Mouse (Mus musculus): ENCODE measurements around the gene Lrwd1. TPM values are rescaled to one million over a fixed set of nuclear protein-coding genes. Genes with fewer than 3 reads are reported as not detected.
"Not testable (repeated sequence)": the region's sequence is repeated elsewhere in the genome, so short reads cannot be mapped to it uniquely, and the experiment has no call there.

The Lrwd1 gene
- polyA plus RNA-seq (2012; rRNA removed) = 19.4 and 22.3 TPM in 2 replicates

DNA sequence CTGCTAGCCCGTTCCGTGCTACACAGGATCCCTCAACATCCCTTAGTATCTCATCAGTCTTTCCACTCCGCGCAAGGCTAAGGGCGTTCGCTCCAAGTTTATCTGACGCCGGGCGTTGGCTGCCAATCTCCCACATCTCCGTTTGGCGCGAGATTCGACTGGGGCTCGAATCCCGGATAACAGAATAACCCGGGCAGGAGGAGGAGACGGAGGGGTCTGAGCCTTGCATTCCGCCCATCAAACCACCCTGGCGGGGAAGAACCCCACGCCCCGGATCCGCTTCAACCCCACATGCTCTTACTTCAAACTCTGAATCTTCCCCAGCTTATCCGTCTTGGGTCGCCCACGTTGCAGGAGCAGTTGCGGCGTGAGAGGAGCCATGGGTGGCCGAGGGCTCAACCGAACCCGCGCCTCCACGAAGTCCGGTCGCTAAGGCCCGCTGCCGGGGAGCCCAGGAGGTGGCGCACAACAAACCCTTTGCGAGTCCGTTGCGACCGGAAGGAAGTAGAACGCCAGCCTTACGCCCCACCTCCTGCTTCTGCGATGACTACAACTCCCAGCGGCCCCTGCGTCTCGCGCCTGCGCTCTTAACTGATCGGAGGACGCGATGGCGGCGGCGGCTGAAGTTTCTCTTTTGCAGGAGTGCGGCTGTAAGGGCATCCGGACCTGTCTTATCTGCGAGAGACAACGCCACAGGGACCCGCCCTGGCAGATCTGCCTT lies at the start of gene Lrwd1, which contains the start of gene Alkbh4:
Gene Lrwd1 (minus strand): TSS at position 504 of the 721 bp plus-strand sequence.
Gene Alkbh4 (plus strand): TSS at position 576 of the 721 bp plus-strand sequence.
- peak; percentile 50 for DNase-seq (ENCODE audit: low read depth)

DNA sequence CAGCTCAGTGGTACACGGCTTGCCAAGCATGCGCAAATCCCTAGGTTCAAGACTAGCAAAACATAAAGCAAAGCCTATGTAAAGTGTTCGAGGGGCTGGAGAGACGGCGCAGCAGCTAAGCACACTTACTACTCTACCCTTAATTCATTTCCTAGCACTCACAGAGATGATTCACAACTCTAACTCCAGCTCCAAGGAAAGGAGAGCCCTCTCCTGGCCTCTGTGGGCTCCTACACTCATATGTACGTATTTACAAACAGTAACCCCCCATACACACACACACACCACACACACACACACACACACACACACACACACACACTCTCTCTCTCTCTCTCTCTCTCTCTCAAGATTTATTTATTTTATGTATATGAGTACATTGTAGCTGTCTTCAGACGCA lies 47.9 kb upstream of the Lrwd1 start:
- no peak for DNase-seq (ENCODE audit: low read depth)

DNA sequence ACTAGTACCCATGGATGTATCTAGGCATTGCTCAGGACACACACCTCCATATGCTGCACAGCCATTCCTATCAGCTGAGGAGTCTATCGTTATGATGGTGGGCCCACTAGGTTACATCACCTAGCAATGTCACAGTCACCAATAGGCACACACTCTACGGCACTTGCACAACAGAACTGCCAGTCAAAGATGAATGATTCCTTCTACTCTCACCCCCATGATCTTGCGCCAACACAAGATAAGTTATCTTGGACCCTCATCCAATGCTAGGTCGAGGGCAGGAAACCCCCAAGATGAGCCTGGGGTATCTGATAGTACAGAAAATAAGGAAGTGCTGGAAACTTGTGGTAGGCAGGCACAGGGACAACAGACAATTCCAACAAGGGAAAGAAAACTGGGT lies 47.0 kb upstream of the Lrwd1 start:
- no peak for DNase-seq (ENCODE audit: low read depth)

DNA sequence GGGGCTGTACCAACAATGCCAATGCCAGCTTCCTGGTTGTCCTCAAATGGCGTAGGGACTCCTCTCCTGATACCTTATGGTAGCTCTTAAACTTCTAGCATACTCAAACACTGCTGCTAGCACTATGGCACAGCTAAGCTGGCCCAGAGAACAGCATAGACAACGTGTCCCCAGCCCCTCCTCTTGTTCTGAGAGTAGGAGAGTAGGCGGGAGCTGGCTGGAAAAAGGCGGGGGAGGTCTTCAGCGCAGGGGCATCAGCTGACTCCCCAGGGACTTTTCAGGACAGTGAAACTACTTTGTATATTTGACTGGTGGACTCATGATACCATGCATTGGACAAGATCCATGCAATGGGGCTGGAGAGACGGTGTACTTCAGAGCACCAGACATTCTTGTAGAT lies 46.2 kb upstream of the Lrwd1 start:
- no peak for DNase-seq (ENCODE audit: low read depth)

DNA sequence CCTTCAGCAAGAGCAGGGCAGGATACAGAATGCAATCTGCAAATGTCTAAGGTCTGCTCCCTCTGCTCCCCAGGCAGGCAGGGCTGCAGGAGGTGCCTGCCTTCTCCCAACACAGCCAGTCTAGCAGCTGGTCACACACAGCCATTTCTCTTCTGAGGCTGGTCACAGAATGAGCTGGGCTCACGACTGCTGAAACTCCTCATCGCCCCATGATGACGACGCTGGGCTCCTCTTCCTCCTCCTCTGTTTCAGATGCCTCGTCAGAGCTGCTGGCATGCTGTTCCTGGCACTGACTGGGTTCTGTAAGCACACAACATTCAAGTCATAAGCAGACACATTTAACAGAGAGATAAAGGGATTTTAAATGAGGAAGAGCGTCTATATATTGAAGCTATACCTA lies 45.3 kb upstream of the Lrwd1 start:
- no peak for DNase-seq (ENCODE audit: low read depth)

DNA sequence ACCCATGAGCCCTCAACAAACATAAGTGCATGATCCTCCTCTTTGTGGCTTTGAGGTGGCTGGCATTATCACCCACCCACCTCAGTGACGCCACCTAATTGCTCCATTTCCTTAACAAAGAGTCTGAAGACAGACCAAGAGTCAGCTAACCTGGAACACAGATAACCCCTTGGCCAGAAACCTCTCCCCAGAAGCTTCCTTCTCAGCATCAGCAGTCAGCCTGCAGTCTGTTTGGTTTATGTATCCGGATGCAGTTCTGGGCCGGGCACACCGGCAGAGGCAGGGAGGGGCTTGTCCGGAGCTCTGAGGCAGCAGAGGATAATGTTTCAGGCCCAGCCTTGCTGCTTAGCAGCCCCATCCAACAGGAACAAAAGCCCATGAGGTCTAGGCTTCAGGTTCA lies 43.7 kb upstream of the Lrwd1 start:
- DNase-seq (ENCODE audit: low read depth) = no peak

DNA sequence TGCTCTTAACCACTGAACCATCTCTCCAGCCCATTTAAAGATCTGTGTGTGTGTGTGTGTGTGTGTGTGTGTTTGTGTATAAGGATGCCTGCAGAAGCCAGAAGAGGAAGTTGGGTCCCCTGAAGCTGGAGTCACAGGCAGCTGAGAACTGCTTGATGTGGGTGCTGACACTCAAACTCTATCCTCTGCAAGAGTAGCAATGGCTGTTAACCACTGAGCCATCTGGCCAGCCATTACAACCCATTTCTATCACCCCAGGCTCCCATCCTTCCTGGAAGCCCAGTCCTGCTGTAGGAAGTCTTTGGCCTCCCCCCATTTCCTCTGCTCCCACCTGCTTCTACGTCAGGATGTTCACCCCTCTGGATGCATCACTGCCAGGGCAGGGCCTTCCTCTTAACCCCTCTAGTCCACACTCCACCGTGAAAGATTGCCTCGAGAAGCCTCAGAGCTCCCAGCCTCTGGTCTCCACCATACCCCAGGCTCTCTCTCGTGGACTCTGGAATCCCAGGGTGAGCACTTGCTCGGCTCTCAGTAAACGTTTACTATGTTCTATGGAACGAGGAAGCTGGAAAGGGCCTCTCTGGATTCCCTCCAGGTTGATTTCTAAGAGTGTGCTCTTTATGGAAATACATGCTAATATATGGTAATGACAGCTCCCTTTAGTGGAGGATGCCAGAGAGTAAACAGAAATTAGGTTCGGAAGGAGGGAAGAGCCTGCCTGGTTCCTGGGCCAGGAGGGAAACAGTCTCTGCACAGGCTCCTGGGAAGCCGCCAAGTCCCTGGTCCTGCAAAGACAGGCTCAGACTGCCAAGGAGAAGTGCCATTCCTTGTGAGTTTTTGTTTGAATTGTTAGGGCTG lies 38.0 kb upstream of the Lrwd1 start:
- DNase-seq (ENCODE audit: low read depth) = no peak

DNA sequence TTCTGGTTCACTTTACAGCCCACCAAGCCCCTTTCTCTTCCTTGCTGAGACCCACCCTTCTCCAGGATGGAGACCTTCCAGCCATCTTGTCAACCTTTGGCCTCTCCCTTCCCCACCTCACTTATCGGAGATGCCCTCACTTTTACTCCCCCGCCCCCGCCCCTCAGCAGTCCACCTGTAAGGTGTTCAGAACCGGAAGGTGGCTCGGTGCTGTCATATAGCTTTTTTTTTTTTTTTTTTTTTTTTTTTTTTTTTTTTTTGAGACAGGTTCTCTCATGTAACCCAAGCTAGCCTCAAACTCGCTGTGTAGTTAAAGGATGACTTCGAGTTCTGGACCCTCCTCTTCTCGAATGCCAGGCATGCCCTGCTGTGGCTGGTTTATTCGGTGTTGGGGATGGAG lies 37.1 kb upstream of the Lrwd1 start:
- no peak for DNase-seq (ENCODE audit: low read depth)

DNA sequence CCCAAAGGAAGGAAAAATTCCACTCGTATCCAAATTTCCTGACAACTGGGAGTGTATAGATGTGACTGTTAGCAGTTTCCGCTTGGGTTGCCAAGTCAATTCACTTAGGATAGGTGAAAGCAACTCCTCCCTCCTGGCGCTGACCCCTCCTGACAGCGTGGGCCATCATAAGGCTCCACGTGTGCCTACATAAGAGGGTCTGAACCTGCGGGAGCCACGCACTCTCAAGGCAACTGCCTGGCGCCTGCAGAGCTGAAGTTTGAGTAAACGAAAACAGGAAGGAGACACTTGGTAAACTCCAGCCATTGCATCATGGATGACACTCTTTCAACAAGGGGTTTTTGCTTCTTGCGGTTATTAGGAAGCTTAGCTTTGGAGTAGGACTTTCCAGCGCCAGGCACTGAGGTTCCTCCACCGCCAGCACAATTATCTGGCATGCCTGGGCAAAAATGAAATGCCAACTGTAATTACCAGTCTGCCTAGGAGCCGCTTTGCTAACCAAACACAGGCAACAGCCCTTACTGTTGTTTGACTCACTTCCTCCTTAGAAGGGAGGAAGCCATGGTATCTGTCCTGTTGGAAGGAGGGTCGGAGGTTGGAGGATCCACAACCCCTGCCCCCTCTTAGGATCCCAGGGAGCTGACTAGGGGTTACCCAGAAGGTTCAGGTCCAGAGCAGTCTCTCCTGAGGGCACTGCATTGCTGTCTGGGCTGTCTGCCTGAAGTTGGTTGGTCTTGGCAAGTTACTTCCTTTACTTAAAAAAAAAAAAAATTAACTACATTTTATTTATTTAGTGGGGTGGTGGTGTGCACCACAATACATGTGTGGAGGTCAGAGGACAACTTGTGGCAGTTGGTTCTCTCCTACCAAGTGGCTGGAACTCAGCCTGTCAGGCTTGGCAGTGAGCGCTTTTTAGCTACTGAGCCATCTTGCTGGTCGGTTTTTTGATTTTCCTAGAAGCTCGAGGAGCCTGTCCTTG lies 35.8 kb upstream of the Lrwd1 start:
- DNase-seq (ENCODE audit: low read depth) = no peak

DNA sequence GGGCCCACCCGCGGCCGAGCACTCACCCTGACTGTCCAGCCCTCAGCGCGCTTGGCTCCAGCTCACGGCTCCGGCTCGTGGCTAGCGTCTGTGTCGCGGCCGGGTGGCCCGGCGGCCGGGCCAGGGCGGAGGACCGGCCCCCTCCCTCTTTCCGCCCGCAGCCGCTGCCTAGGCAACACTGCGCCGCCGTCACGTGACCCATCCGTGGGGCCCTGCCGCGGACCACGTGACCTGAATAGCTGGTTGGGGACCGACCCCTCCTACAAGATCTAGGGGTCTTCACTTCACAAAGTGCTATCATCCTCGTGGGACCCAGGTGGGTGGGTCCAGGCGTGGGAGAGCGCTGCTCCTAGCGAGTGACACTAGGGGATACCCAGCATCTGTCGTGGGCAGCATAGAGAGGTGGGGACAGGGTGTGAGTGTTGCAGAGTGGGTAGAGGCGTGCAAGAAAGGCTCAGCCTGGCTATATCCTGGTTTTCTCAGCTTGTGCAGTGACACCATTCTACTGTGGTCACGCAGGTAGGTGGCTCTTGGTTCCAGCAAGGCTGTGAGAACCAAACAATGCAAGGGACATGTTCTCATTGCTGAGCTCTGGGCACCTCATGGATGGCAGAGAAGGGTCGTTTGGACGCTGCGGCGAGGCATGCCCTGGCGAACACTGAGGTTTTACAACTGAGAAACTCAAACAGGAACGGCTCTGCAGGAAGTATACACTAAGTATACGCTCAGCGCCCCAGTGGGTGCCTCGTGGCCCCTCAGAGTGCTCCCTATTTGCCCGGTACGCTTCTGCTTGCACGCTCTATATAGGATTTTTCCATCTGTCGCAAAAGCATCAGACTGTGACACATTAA lies 34.9 kb upstream of the Lrwd1 start, which contains the start of gene Orai2:
Gene Orai2 (minus strand): TSS at position 202 of the 851 bp plus-strand sequence.
- no peak for DNase-seq (ENCODE audit: low read depth)

DNA sequence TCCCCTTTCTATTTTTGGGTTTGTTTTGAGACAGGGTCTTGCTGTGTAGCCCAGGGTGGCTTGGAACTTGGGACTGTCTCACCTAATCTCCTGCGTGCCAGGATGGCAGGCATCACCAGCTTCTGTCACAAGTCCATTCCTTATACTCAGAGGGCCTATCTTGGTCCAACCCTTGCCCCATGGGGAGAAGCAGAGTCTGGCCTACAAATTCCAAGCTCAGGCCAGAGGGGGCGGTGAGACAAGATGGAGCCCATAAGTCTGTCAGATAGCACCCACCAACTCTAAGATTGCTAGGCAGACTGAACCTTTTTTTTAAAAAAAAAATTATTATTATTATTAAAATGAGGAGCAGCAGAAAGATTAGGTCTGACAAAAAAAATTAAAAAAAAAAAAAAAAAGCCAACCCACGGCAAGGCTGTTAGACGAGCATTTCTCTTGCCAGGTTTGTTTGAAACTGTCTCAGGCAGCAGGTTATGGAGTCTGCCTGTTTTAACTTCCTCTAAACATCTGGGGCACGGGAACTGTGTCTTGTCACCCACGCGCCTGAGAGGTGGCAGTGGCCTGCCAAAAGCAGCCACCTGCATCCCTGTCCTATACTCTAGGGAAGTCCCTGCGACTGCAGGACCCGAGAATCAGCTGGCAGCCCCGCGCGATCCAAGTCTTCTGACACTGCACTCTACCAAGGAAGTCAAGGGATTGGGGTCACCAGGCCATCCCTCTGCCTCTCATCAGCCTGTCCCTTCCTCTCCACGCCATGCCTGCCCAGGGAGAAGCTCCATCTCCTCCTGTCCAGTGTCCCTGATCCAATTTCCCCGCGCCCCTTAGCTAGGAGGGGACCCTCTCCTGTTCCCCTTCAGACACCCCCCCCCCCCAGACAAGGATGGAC lies 34.0 kb upstream of the Lrwd1 start:
- DNase-seq (ENCODE audit: low read depth) = no peak

DNA sequence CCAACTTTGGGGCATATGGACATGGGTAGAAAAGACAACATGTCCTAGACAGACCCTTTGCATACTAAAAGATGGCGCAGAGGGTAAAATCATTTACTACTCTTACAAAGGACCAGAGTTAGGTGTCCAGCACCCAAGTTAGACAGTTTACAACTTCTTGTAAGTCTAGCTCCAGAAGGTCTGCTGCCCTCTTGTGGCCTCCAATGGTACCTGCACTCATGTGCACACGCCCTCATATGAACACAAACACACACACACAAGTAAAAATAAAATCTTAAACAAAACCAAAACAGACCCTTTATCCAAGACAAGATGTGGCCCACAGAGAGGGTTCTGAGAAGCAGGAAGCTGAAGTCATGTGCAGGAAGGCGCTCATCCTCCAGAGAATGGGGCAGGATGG lies 32.2 kb upstream of the Lrwd1 start:
- no peak for DNase-seq (ENCODE audit: low read depth)

DNA sequence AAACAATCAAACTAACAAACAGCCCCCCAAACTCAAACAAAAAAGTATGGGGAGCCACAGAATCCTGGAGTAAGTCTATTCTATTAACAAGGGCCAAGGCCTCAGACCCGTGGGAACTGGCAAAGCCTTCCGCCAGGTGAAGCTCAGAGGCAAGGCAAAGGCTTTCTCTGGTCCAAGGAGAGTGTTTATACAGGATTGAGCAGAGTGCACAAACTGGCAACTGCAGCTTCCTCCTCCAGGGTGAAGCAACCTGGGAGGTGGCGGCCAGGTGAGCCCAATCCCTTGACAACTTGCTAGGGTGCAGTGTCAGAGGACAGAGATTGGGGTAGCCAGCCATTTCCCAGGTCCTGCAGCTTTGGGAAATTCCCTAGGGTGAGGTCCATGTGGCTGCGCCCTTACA lies 31.4 kb upstream of the Lrwd1 start:
- no peak for DNase-seq (ENCODE audit: low read depth)

DNA sequence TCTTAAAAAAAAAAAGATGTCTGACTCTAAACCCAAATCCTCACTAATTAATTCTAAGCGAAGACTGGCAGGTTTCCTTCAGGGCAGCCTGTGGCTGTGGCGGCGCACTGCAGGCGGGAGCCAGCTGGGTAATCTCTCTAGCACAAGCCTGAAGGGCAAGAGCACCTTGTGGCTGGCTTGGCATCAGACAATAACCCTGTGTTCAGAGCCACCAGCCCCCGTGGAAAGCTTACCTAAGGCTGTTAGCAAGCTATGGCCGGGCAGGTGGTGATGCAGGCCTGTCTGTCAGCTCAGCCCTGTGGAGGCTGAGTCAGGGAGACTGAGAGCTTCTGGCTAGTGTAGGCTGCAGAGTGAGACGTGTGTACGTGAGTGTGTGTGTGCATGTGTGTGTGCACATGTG lies 29.4 kb upstream of the Lrwd1 start:
- DNase-seq (ENCODE audit: low read depth) = no peak

DNA sequence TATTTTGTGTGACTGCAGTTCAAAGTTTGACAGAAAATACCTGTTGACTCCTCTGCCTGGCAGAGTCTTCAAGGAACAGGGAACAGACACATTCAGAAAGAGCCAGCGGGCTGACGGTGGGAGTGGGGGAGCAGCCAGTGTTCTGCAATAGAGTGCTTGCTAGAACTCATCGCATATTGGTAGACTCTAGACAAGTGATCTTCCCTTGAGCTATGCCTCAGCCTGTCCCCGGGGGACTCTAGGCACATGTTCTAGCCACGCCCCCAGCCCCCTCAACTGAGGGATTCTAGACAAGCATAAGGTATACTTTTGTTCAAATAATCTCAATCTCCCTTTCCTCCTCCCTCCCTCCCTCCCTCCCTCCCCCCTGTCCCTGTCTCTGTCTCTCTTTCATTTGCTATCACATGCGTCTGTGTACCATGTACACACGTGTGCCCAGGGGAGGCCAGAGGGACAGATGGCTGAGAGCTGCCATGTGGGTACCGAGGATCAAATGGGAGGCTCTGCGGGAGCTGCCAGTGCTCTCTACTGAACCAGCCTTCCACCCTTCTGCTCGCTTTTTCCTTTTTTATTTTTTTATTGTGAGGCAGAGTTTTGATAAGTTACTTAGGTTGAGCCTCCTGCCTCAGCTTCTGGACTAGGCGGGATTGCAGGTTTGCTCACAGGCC lies 28.1 kb upstream of the Lrwd1 start:
- DNase-seq (ENCODE audit: low read depth) = no peak

DNA sequence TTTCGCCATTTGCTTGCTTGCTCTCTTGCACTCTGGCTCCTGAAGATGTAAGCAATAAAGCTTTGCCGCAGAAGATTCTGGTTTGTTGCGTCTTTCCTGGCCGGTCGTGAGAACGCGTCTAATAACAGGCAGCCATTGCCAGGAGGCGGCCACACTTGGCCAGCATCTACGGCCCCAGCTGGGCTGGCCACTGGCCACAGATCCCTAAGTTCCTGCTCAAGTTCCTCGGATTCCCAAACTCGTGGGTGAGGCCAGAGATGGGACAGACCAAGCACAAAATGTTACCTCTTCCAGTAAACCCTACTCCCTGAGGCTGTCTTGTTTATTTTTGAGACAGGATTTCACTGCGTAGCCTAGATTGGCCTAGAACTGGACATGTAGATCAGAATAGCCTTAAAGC lies 24.2 kb upstream of the Lrwd1 start:
- DNase-seq (ENCODE audit: low read depth) = not testable (repeated sequence)

DNA sequence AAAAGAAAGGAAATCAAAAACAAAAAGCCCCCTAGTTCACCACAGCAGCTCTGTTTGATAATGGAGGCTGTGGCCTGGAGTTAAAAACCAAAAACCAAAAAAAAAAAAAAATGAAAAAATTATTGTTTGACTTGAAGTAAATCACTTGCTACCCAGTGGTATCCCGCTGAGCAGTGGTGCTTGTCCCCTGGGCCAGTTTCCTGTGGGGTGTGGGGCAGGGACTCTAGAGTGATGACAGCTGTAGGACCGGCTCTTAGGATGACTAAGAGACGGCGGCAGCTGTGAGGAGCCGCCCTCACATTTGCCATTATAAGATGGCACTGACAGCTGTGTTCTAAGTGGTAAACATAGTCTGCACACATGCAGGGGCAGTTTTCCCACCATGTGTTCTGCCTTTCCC lies 19.5 kb upstream of the Lrwd1 start:
- DNase-seq (ENCODE audit: low read depth) = no peak

DNA sequence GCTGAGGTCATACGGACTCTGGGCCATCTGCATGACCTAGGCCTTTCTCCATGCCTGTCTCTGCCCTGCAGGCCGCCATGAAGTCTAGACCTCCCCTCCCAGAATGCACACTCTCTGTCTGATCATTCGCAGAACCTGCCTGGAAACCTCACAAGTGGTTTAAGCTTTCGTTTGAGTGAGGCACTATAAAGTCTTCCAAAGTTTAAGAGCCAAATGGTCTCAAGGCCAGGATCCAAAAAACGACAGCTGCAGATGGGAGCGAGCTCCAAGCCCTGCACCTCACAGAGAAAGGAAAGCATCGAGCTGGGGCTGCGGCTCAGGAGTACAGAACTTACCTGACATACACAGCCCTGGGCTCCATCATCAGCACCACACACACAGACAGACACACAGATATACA lies 16.5 kb upstream of the Lrwd1 start:
- no peak for DNase-seq (ENCODE audit: low read depth)

DNA sequence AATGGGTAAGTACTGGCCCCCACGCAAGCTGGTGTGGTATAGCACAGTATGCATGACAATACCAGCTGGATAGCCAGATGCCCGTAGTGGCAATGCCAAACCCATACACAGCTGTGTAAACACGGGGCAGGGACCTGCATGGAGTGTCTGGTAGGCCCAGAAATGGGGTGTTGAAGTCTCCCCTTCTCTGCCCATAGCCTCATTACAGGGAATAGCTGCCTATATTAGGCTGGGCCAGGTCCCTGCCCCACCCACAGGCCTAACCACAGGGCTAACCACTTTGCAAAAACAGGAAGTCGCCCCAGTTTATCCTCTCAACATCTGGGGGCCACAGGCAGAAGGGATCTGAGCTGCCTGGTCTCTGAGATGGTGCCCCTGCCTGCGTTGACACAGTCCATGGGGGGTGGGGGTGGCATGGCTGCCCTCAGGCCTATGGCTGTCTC lies 13.3 kb upstream of the Lrwd1 start:
- DNase-seq (ENCODE audit: low read depth) = not testable (repeated sequence)

All from gonadal fat pad, adult 2 months (tissue).